Mouse (Mus musculus): ENCODE data around the gene Zfp773. TPM values are rescaled to one million over a fixed set of nuclear protein-coding genes. Genes with fewer than 3 reads are reported as not detected.

The Zfp773 gene
- 0.05 TPM in 2 replicates for polyA plus RNA-seq (2012; rRNA removed)

DNA sequence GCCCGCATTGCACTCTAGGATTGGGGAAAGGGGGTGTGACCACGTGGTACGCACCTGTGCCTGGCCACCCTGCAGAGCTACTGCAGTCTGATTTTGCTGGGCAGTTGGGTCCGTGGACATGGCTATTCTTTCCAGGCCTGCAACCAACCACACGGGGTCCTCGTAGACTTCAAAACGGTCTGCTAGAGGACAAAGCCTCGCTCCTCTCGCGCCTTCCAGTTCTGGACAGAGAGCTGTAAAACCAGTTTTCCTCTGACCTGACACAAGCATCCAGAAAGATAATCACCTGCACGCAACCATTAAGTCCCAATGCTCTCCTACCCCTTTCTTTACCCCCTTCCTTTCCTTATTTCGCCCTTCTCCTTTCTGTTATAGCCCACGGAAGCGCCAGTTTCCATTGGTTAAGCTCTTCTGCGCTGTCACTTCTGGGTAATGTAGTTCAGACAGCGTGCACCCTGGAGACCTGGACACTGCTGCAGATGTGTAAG, at the start of gene Zfp773:
Gene Zfp773 (minus strand): TSS at position 377 of the 488 bp plus-strand sequence.

DNA sequence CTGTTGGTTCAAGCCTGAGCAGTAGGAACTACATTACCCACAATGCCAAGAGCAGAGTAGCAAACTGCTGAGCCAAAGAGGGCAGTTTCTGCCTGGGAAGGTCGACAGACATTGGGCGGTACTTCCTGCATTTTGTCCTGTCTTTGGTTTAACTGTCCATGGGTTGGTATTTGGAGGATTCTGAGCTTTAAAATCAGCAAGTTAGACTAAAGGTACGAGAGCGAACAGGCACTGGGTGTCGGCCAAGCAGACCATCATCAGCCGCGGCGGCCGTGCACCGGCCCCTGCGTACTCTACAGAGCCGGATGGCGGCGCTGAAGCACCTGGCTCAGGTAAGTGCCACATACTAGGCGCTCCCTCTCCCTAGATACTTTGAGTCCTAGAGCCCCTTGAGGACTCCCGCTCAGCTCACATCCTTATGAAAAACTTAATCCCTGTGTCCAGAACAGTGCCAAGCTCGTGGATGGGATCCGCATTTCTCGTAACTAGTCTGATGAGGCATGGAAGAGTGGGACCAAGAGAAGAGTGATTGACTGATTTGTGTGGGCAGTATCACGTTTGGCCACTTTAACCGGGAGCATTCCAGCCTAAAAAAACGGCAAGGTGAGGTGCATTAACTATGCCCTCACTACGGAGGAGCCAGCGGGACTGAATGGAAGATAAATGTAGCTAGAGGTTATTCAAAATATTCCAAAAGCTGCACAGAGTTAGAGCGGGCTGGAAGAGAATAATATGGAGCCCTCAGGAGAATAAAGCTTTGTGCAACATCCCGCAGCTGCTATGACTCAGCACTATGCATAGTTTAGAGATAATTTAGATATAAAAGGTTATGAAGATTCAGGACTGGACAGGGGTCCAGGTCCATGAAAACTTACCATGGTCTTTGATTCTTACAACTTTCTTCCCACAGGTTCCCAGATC, 34.9 kb upstream of the Zfp773 start, which contains the start of gene Zfp418:
Gene Zfp418 (plus strand): TSS at position 104 of the 921 bp plus-strand sequence.

DNA sequence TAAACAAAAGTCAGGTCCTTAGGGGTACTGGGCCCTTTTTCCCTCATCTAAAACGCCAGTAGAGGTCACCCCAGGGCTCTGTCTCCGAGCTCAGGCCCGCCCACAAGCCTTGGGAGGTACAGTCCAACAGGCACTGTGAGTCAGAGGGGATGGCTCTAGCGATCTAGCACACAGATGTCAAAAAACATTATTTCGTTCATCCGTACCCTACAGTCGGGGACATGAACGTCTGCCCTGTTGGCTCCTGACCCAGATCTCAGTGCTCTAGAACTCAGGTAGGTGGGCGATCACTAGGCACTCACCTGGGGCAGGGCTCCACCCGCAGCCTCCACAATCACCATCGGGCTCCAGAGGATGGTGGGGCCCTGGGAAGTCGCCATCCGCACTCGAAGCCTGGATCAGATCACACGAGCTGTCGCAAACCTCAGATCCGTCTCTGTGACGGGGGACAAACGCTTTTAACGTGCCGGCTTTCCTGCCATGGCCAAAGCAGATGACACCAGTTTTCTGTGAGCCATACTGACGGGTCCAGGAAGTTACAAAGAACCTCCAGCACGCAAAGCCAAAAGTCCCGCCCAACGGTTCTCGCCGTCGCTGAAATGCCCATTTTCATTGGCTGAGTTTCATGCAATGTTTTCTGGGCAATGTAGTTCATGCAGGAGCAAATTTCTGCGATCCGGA, 15.5 kb downstream of the Zfp773 start, which contains the start of gene Zfp954:
Gene Zfp954 (minus strand): TSS at position 568 of the 681 bp plus-strand sequence.

Other genes with a start within 250 kb of the Zfp773 start
- gene Aurkc, start 141.5 kb downstream of the Zfp773 start, polyA plus RNA-seq (2012; rRNA removed), result not detected in 2 replicates
- gene Zfp954, start 15.3 kb downstream of the Zfp773 start, polyA plus RNA-seq (2012; rRNA removed), result 2.5 and 4.6 TPM in 2 replicates
- 0.09 and 0.13 TPM in 2 replicates for gene Zfp418, start 34.6 kb upstream of the Zfp773 start, polyA plus RNA-seq (2012; rRNA removed)
- gene Zfp772, start 73.2 kb upstream of the Zfp773 start, polyA plus RNA-seq (2012; rRNA removed), result 0.55 and 0.56 TPM in 2 replicates
- gene Vmn2r29, start 110.6 kb upstream of the Zfp773 start, polyA plus RNA-seq (2012; rRNA removed), result not detected in 2 replicates
- gene Gm45844, start 141.5 kb upstream of the Zfp773 start, polyA plus RNA-seq (2012; rRNA removed), result 0.11 and 0.38 TPM in 2 replicates
- gene Clcn4, start 164.1 kb upstream of the Zfp773 start, polyA plus RNA-seq (2012; rRNA removed), result 6.9 and 8.4 TPM in 2 replicates
- gene Vmn2r30, start 200.9 kb upstream of the Zfp773 start, polyA plus RNA-seq (2012; rRNA removed), result not detected in 2 replicates
- not detected in 2 replicates for gene Gm45783, start 237.8 kb upstream of the Zfp773 start, polyA plus RNA-seq (2012; rRNA removed)